Mouse (Mus musculus) small intestine, adult 2 months (tissue): ENCODE measurements around the gene Garnl3.

Experiments used
- CTCF ChIP-seq: fragments of 200-500 bp; IDR thresholded peaks from 2 replicates; pipeline ENCODE4 v1.5.1; 2012; ENCODE audit warnings: low read depth, mild to moderate bottlenecking, control low read depth, inconsistent platforms, low read length, moderate library complexity, mixed read lengths; ENCODE audit not compliant: insufficient replicate concordance, insufficient read length; ENCODE audit errors: extremely low read depth
- POLR2A ChIP-seq: fragments of 200-500 bp; IDR thresholded peaks from 2 replicates; pipeline ENCODE4 v1.6.1; 2012; ENCODE audit warnings: low read depth, mild to moderate bottlenecking, control low read depth, inconsistent platforms, low read length, moderate library complexity

GRCm38 (mm10) chr2:33156283-33156781, 24.9 kb upstream of the Garnl3 start:
- no peak for TF ChIP-seq CTCF
- no peak for TF ChIP-seq POLR2A
